Mouse (Mus musculus) kidney, postnatal 0 days (tissue): ENCODE data around the gene Lrrc8a. TPM values are rescaled to one million over a fixed set of nuclear protein-coding genes. Genes with fewer than 3 reads are reported as not detected.

Experiments
- ATAC-seq: fragments of 200-750 bp; cut with Nextera tagmentation; replicated peaks from 2 replicates; pipeline ENCODE4 v1.8.0; 2017; ENCODE audit warnings: low read depth, moderate number of reproducible peaks, moderate TSS enrichment, moderate library complexity; ENCODE audit not compliant: low FRiP score
- DNase-seq: peaks from one replicate; pipeline ENCODE4 v3.0.0-alpha.2; 2016; ENCODE audit warnings: low spot score
- H3K27ac ChIP-seq: fragments of 300-500 bp; sonication (generic); 2 replicates; pipeline ENCODE4 v1.5.1; 2014; ENCODE audit warnings: mild to moderate bottlenecking
- H3K27me3 ChIP-seq: fragments of 300-500 bp; sonication (generic); 2 replicates; pipeline ENCODE4 v1.6.1; 2014; ENCODE audit warnings: low read length, mixed read lengths; ENCODE audit not compliant: insufficient read depth
- H3K36me3 ChIP-seq: fragments of 300-500 bp; sonication (generic); 2 replicates; pipeline ENCODE4 v1.6.1; 2014; ENCODE audit warnings: low read length, mixed read lengths; ENCODE audit not compliant: insufficient read depth
- H3K4me1 ChIP-seq: fragments of 300-500 bp; sonication (generic); replicated peaks from 2 replicates; pipeline ENCODE4 v1.6.1; 2014; ENCODE audit warnings: antibody characterized with exemption, low read length, mixed read lengths; ENCODE audit not compliant: insufficient read depth
- H3K4me2 ChIP-seq: fragments of 300-500 bp; sonication (generic); 2 replicates; pipeline ENCODE4 v1.6.1; 2014; ENCODE audit warnings: mild to moderate bottlenecking, low read length, moderate library complexity, mixed read lengths
- H3K4me3 ChIP-seq: fragments of 300-500 bp; sonication (generic); replicated peaks from 2 replicates; pipeline ENCODE4 v1.5.1; 2014; ENCODE audit warnings: low read depth, low read length
- H3K9ac ChIP-seq: fragments of 300-500 bp; sonication (generic); 2 replicates; pipeline ENCODE4 v1.6.1; 2014; ENCODE audit warnings: low read depth, low read length
- H3K9me3 ChIP-seq: fragments of 300-500 bp; sonication (generic); replicated peaks from 2 replicates; pipeline ENCODE4 v1.6.1; 2016; ENCODE audit warnings: low read length, inconsistent platforms, mixed read lengths
- CTCF ChIP-seq: IDR thresholded peaks from 2 replicates; pipeline ENCODE4 v1.5.1; 2016; ENCODE audit warnings: antibody characterized with exemption, low read depth, mild to moderate bottlenecking, moderate library complexity
- WGBS: fragments of 180-500 bp; shearing (Covaris S2); extraction: QIAGEN DNeasy Blood & Tissue Kit; methylation state at CpG from one replicate; pipeline ENCODE4 v1.1.7; 2014; 5-methylcytosine and 5-hydroxymethylcytosine counted together
- polyA plus RNA-seq: library from polyadenylated mRNA; unstranded; fragments of >200 nt; fragmentation: Nextera tagmentation; extraction: Ambion mirVana; gene quantifications from 2 replicates; pipeline ENCODE4 v1.2.1, GENCODE M21; 2015

Gene Lrrc8a
- polyA plus RNA-seq, 1 experiment from 2014 or later, result 50.2 TPM

DNA sequence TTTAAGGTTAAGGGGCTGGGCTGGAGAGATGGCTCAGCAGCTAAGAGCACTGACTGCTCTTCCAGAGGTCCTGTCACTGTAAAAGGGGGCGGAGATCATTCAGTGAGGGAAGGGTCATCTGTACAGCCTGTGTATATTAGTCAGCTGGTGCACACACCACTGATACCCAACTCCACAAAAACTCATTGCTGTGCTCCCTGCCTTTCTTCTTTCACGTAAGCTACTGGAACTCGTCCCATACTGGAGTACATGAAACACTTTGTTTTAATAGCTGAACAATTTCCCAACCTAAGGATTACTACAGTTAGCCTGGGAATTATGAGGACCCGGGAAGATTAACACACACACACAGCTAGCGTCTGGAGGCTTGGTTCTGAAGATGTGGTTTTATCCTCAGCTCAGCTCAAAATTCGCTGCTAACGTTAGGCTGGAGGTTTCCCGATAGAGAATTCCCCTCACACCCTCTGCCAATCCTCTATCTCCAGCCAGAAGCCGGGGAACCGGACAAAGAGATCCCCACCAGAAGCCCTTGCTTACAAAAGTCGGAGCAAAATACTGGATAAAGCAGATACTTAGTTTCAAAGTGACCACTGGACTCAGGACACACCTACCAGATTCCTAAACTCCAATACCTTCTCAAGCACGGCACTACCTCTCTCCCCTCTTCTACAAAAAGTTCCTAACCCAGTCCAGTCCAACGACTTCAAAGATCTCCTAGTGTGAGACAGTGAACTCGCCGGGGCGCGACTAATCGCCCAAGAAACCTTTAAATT lies 903 bp upstream of the Lrrc8a start:
- no peak for ATAC-seq
- H3K36me3 ChIP-seq, result peaks cover 11% of the 10 kb centered on the region; the same call in 1 of the 2 replicates
- peak overlapping the region; percentile 50 for H3K9ac ChIP-seq
- DNase-seq, result peak; percentile 66
- peak overlapping the region; percentile 74 for H3K27ac ChIP-seq
- H3K4me3 ChIP-seq, result peak overlapping the region; percentile 86
- H3K27me3 ChIP-seq, result no peaks in the 10 kb centered on the region
- WGBS, result 2% methylated on average over 18 of the region's 18 CpGs
- H3K9me3 ChIP-seq, result no peaks in the 10 kb centered on the region
- no peak for TF ChIP-seq CTCF
- H3K4me2 ChIP-seq, result peak overlapping the region; percentile 78
- H3K4me1 ChIP-seq, result peaks cover 19% of the 10 kb centered on the region

DNA sequence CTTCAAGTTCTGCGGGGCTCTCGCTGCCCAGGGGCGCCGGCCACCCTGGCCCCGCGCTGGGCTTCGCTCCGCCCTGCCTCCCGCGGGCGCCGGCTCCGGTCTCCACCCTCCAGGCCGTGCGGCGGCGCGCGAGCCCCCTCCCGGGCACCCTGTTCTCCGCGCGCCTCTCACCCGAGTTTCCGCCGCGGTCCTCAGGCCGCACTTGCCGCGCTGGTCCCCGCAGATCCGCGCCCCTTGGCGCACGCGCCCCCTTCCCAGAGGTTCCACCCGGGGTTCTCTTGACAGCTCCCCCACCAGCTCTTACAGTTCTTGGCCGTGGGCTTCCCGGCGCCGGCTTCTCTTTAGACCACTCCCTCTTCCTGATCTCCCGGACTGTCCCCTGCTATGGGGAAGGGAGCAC lies 366 bp downstream of the Lrrc8a start:
- Histone ChIP-seq H3K27ac (peak overlapping the region; percentile 91), H3K4me2 (peak overlapping the region; percentile 78), H3K4me1 (peaks cover 19% of the 10 kb centered on the region), H3K4me3 (peak overlapping the region; percentile 86), H3K9me3 (no peaks in the 10 kb centered on the region), H3K36me3 (peaks cover 11% of the 10 kb centered on the region; the same call in 1 of the 2 replicates), H3K9ac (peak overlapping the region; percentile 83), H3K27me3 (no peaks in the 10 kb centered on the region)
- DNase-seq, result peak; percentile 83
- WGBS, result 0% methylated on average over 20 of the region's 42 CpGs
- ATAC-seq, result peak; percentile 85
- no peak for TF ChIP-seq CTCF

DNA sequence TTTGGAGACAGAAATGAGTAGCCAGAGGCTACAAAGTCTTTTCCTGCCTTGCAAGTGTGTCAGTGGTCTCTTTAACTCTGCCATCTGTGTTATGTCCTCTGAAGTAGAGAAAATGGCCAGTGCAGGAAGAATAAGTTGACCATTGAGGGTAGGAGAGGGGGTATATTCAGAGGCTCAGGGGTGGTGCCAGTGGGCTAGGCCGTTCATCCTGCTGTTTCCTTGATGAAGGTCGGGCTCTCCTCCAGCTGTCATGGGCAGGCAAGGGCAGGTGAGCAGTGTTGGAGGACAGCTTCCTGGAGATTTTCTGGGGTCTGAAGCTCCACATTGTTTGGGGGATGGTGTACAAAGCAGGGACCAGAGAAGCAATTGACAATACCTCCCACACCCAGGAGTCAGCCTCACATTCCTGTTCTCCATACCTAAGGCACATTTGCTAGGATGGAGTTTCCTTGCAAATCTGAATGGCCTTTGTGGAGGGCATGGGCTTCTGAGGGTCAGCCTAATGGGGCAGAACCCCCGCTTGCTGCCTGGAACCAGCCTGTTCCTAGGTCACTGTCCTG lies 1.5 kb downstream of the Lrrc8a start:
- Histone ChIP-seq H3K27ac (peak overlapping the region; percentile 91), H3K36me3 (peaks cover 11% of the 10 kb centered on the region; the same call in 1 of the 2 replicates), H3K27me3 (no peaks in the 10 kb centered on the region), H3K9me3 (no peaks in the 10 kb centered on the region), H3K4me2 (peak overlapping the region; percentile 78), H3K4me3 (peak overlapping the region; percentile 86), H3K4me1 (peaks cover 19% of the 10 kb centered on the region), H3K9ac (peak overlapping the region; percentile 83)
- DNase-seq, result no peak
- TF ChIP-seq CTCF, result no peak
- no peak for ATAC-seq
- 58% methylated on average over 3 of the region's 3 CpGs for WGBS

DNA sequence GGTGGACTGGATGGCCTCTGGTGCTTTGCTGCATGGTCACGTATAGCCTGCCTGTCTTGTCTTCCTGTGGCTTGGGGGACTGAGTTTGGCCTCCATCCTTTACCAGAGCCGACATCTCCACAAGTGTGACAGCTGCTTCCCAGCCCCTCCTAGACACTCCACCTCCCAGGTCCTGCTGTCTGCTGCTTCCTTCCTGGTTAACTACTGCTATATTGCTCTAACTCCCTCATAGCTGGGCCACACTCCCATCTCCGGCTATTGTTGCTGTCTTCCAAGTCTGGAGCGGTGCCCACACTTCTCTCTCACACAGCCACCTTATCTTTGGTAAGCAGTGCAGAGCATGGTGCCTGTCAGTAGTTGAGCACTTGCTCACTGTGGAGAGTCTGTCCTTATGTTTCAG lies 2.3 kb downstream of the Lrrc8a start:
- Histone ChIP-seq H3K27ac (peak overlapping the region; percentile 91), H3K9ac (no peak overlapping the region), H3K27me3 (no peaks in the 10 kb centered on the region), H3K4me1 (peaks cover 19% of the 10 kb centered on the region), H3K36me3 (peaks cover 11% of the 10 kb centered on the region; the same call in 1 of the 2 replicates), H3K4me2 (peak overlapping the region; percentile 78), H3K4me3 (no peak overlapping the region), H3K9me3 (no peaks in the 10 kb centered on the region)
- peak; percentile 59 for DNase-seq
- no peak for TF ChIP-seq CTCF
- WGBS, result 65% methylated on average over 4 of the region's 4 CpGs
- ATAC-seq, result no peak

DNA sequence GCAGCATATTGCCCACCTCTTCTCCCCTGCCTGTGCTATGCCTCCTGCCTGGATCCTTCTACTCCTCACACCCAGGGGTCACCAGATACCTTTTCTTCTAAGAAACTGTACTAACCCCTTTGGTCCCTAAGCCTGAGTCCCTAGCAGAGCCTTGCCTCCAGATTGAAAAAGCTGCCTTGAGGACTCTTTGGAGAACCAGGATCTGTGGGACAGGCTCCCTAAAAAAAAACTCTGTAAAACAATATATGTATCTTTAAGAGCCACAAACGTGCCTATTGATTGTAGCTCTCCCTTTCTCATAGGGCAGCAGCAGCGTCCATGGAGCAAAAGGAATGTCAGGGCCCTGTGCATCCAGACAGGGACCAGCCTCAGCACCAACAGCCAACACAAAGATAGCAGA lies 2.8 kb downstream of the Lrrc8a start, which contains the start of gene Gm28035:
TSS of gene Gm28035 (plus strand) at position 301 of the 400 bp plus-strand sequence.
- Histone ChIP-seq H3K27ac (peak within 1 kb of the TSS; percentile 91), H3K9ac (0 out of 2 replicates have a peak within 1 kb of the TSS, but pooled peaks have one; percentile 9), H3K27me3 (no peaks in the 10 kb centered on the region), H3K4me2 (peak within 1 kb of the TSS; percentile 78), H3K36me3 (peaks cover 11% of the 10 kb centered on the region; the same call in 1 of the 2 replicates), H3K4me3 (0 out of 2 replicates have a peak within 1 kb of the TSS, but pooled peaks have one; percentile 86), H3K4me1 (peaks cover 19% of the 10 kb centered on the region), H3K9me3 (no peaks in the 10 kb centered on the region)
- DNase-seq, result no peak
- ATAC-seq, result no peak
- 78% methylated on average over 2 of the region's 2 CpGs for WGBS
- TF ChIP-seq CTCF, result no peak

DNA sequence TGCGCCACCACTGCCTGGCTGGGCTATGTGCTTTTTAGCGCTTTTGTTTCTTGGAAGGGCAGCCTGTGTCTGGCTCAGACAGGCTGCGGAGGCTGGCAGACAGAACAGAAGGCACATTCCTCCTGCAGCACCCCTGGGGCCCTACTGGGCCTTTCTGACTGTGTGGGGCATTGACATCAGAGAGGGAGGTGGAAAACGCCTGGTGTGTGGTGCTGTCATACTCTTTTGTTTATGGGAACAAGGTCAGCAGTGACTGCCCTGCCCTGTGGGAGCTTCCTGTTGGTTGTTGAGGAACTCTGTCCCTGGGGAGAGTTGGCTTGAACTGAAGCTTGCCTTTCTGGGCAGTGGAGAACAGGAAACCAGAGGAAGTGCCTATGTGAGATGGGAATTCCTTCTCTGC lies 5.0 kb downstream of the Lrrc8a start:
- peaks cover 19% of the 10 kb centered on the region for H3K4me1 ChIP-seq
- WGBS, result 49% methylated on average over 4 of the region's 4 CpGs
- no peak for ATAC-seq

More for the DNA sequence above, 5.0 kb downstream of the Lrrc8a start:
- peak; percentile 86 for DNase-seq
- no peak for TF ChIP-seq CTCF
- H3K9me3 ChIP-seq, result no peaks in the 10 kb centered on the region
- H3K4me3 ChIP-seq, result no peak overlapping the region
- no peaks in the 10 kb centered on the region for H3K27me3 ChIP-seq
- no peak overlapping the region for H3K4me2 ChIP-seq
- no peak overlapping the region for H3K9ac ChIP-seq
- H3K27ac ChIP-seq, result peak overlapping the region; percentile 58
- H3K36me3 ChIP-seq, result peaks cover 11% of the 10 kb centered on the region; the same call in 1 of the 2 replicates
